Mouse (Mus musculus) adrenal gland, postnatal 14 days (tissue): Measurements from ENCODE around the gene Cadm4. TPM values are rescaled to one million over a fixed set of nuclear protein-coding genes. Genes with fewer than 3 reads are reported as not detected.
A peak's percentile ranks its signal among the peaks of the same experiment; 100 is the strongest.

Source experiments
- DNase-seq: peaks from one replicate; pipeline ENCODE4 v3.0.0; 2021; ENCODE audit warnings: mixed read lengths
- total RNA-seq: library from RNA; stranded (reverse); gene quantifications from 2 replicates; pipeline ENCODE4 v1.2.3, GENCODE M21; 2021

Gene Cadm4
- total RNA-seq, 1 experiment from 2014 or later, result 5.7 TPM

GRCm38 (mm10) chr7:24531211-24531971 is 49.6 kb downstream of the Cadm4 start:
- peak; percentile 88 for DNase-seq

DNA sequence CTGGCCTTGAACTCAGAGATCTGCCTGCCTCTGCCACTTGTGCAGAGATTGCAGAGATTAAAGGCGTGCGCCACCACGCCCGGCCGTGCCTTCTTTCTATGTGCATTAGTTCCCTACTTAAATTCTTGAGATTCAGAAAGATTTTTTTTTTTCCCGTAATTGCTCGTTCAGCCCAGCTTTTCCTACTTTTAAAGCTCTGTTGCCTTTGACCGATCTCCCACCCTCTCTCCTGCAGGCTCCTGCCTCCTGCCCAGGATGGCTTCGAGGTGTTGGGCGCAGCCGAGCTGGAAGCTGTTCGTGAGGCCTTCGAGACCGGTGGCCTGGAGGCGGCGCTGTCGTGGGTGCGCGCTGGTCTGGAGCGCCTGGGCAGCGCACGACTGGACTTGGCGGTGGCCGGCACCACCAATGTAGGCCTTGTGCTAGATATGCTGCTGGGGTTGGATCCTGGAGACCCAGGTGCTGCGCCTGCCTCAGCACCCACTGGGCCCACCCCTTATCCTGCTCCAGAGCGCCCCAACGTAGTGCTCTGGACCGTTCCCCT is 51.3 kb downstream of the Cadm4 start:
- DNase-seq, result no peak

- no peak for DNase-seq
These were observed 52.0 kb downstream of the Cadm4 start for GRCm38 (mm10) chr7:24533806-24534205.

GRCm38 (mm10) chr7:24534301-24534700 is 52.5 kb downstream of the Cadm4 start:
- DNase-seq, result no peak

DNA sequence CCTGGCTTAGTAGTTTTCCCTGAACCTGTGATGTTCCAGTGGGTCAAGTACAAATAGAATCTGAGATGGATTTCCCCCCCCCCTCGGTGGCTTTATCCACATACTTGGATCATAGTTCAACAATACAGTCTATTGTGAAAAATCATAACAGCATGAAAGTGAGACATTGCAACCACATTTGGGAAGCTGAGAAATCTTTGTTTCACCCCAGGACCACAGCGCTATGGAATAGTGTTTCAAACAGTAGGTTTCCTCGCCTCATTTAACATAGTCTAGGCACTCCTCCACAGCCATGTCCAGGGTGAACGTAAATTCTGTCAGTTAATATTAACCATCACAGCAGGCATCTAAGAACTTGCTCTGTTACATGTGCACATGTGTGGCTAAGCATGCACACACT is 55.3 kb downstream of the Cadm4 start:
- DNase-seq, result no peak

DNA sequence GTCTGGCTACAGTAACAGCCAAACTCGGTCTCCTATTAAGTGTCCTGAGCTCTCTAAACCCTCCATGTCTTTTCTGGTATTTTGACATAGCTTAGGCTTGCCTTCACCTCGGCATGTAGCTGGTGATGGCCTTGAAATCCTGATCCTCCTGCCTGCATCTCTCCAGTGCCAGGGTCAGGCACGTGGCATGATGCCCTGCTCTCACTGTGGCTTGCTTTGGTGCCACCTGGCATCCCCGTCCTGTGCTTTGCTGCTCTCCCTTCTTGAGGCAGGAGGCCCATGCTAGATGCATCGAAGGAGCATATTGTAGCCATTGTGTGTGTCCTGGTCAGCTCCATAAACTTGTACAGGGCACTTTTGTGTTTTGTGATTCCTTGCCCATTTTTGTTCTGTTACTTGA is 55.8 kb downstream of the Cadm4 start:
- no peak for DNase-seq

DNA sequence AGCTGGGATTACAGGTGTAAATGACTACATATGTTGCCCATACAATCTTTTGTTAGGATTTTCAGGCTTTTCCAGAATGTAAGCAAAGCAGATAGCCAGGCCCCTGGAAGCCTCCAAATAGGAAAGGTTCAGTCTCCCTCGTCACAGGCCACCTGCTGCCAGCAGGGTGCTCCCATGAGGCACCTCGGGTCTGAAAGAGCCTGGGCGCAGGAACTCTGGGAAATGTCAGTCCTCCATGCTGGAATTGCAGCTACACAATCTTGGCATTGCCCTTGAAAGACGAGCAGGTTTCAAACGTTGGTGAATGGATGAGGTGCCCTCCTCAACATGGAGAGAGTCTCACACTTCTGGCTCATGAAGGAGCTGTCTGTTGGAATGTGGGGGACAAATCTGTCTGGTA is 56.3 kb downstream of the Cadm4 start:
- peak; percentile 67 for DNase-seq

DNA sequence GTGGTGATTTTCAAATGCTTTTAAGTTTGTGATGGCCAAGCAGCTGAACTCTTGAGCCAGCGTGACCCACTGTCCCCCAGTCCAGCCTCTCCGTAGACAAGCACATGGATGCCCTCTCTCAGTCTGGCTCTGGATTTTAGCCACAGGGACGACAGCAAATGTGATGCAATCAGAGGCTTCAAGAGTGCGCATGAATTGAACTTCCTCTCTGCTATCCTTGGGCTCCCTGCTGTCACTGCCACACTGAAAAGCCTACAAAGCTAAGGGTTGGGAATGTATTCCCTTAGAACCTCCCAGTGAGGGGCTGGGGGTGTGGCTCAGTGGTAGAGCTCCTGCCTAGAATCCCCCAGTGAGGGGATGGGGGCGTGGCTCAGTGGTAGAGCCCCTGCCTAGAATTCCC is 56.9 kb downstream of the Cadm4 start:
- DNase-seq, result no peak

DNA sequence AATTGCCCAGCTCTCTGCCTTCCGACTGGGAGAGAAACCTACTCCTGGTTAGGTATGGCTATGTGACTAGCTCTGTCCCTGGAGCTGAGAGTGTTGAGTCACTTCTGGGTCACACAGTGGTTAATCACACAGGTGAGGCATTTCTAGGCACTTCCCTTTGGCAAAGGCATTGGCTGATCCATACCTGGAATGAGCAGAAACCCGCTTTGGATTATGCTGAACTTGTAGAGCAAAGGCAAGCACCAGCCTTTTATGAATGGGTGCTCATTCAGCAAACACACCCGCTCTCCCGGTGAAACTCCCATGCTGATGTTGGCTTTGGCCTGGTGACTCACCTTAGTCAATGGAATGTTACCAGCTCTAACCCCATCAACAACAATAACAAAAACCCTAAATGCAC is 57.9 kb downstream of the Cadm4 start:
- no peak for DNase-seq

GRCm38 (mm10) chr7:24544506-24544905 is 62.7 kb downstream of the Cadm4 start:
- no peak for DNase-seq

DNA sequence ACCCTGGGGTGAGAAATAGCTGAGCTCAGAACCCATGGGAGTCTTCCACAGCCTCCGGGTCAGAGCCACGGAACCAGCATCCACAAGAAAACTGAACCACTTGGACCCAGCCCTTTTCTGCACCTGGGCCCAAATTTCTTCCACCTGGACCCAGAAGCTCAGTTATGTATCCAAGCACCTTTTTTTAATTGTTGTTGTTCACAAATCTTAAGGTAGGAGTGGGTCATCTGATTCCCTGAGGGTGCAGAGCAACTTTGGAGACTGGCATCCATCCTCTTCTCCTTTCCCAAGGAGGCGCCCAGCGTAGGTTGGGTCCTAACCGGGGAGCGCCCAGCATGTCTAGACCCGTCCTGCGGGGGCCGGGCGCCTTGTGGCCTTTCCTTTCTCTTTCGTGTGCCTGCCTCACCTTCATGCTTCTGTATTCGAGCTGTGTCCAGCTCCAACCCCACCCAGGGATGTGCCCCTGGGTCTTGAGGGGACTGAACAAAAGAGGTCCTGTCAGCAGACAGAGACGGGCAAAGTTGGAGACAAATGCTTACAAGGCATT is 64.3 kb downstream of the Cadm4 start, which contains the start of the genes Pinlyp and Xrcc1:
Gene Pinlyp (minus strand): TSS at position 51 of the 547 bp plus-strand sequence.
Gene Xrcc1 (plus strand): TSS at position 222 of the 547 bp plus-strand sequence.
- no peak for DNase-seq

- DNase-seq, result peak; percentile 100
These were observed 65.0 kb downstream of the Cadm4 start for GRCm38 (mm10) chr7:24546634-24547389.

DNA sequence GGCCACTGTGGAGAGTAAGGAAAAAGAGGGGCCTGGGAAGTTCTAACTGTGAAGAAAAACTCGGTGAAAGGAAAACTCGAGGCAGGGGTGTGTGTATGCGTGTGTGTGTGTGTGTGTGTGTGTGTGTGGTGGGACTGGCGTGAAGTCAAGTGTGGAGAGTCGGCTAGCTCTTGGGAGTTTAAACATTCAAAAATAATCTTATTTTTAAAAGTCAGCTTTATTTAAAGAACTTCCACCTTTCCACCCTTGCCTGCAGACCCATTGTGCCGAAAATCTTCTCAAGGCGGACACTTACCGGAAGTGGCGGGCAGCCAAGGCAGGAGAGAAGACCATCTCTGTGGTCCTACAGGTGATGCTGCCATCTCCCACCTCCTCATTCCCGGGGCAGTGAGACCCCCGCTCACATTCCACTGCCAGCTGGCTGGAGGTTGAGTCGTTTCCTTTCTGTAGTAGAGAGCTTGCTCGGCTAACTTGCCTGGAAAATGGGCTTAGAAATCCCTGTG is 65.8 kb downstream of the Cadm4 start:
- no peak for DNase-seq

GRCm38 (mm10) chr7:24551985-24552759 is 70.3 kb downstream of the Cadm4 start:
- DNase-seq, result no peak

Other genes with a start within 250 kb of the Cadm4 start
- 2.7 and 3.0 TPM in 2 replicates for gene Zfp109, start 244.5 kb upstream of the Cadm4 start, total RNA-seq
- gene Zfp108, start 227.2 kb upstream of the Cadm4 start, total RNA-seq, result 2.1 and 3.4 TPM in 2 replicates
- 4.4 and 4.7 TPM in 2 replicates for gene Zfp93, start 211.6 kb upstream of the Cadm4 start, total RNA-seq
- 6.5 and 11.4 TPM in 2 replicates for gene Zfp61, start 180.8 kb upstream of the Cadm4 start, total RNA-seq
- 3.8 and 5.4 TPM in 2 replicates for gene Zfp94, start 165.4 kb upstream of the Cadm4 start, total RNA-seq
- gene Tescl, start 148.1 kb upstream of the Cadm4 start, total RNA-seq, result not detected in 2 replicates
- gene Lypd5, start 132.8 kb upstream of the Cadm4 start, total RNA-seq, result not detected in 2 replicates
- 4.9 and 7.3 TPM in 2 replicates for gene Kcnn4, start 111.8 kb upstream of the Cadm4 start, total RNA-seq
- gene Smg9, start 82.4 kb upstream of the Cadm4 start, total RNA-seq, result 17.3 and 26.7 TPM in 2 replicates
- not detected in 2 replicates for gene Irgc1, start 29.7 kb upstream of the Cadm4 start, total RNA-seq
- 5.2 and 7.9 TPM in 2 replicates for gene Plaur, start 19.5 kb upstream of the Cadm4 start, total RNA-seq
- gene Zfp428, start 25.0 kb downstream of the Cadm4 start, total RNA-seq, result 6.1 and 7.5 TPM in 2 replicates
- not detected in 2 replicates for gene AC161166.1, start 30.4 kb downstream of the Cadm4 start, total RNA-seq
- gene Irgq, start 48.7 kb downstream of the Cadm4 start, total RNA-seq, result 18.9 and 20.4 TPM in 2 replicates
- gene Pinlyp, start 64.1 kb downstream of the Cadm4 start, total RNA-seq, result not detected in 2 replicates
- 38.5 and 47.0 TPM in 2 replicates for gene Xrcc1, start 64.3 kb downstream of the Cadm4 start, total RNA-seq
- gene Ethe1, start 105.5 kb downstream of the Cadm4 start, total RNA-seq, result 21.3 and 24.9 TPM in 2 replicates
- gene Zfp575, start 105.6 kb downstream of the Cadm4 start, total RNA-seq, result 0.48 and 0.94 TPM in 2 replicates
- 3.2 and 4.3 TPM in 2 replicates for gene Phldb3, start 128.7 kb downstream of the Cadm4 start, total RNA-seq
- gene Lypd3, start 154.5 kb downstream of the Cadm4 start, total RNA-seq, result 0.38 and 0.59 TPM in 2 replicates
- gene Tex101, start 194.7 kb downstream of the Cadm4 start, total RNA-seq, result not detected in 2 replicates
- not detected in 2 replicates for gene BC049730, start 227.2 kb downstream of the Cadm4 start, total RNA-seq
- not detected in 2 replicates for gene Gm4763, start 244.9 kb downstream of the Cadm4 start, total RNA-seq